Mouse (Mus musculus) stomach, embryonic 15.5 days (tissue): ENCODE results near the gene Arhgef33. TPM values are rescaled to one million over a fixed set of nuclear protein-coding genes. Genes with fewer than 3 reads are reported as not detected.
"Not testable (repeated sequence)": the region's sequence is repeated elsewhere in the genome, so short reads cannot be mapped to it uniquely, and the experiment has no call there.

Experiments
- ATAC-seq: fragments of 200-750 bp; cut with Nextera tagmentation; 2 replicates; pipeline ENCODE4 v1.8.0; 2017; ENCODE audit warnings: low read depth, moderate number of reproducible peaks, moderate TSS enrichment; ENCODE audit not compliant: insufficient read depth, low FRiP score
- H3K27ac ChIP-seq: fragments of 300-500 bp; sonication (generic); 2 replicates; pipeline ENCODE4 v1.5.1; 2015; ENCODE audit warnings: mild to moderate bottlenecking, inconsistent platforms
- H3K27me3 ChIP-seq: fragments of 300-500 bp; sonication (generic); replicated peaks from 2 replicates; pipeline ENCODE4 v1.6.1; 2015; ENCODE audit warnings: inconsistent platforms
- H3K36me3 ChIP-seq: fragments of 300-500 bp; sonication (generic); 2 replicates; pipeline ENCODE4 v1.6.1; 2015; ENCODE audit warnings: inconsistent platforms
- H3K4me1 ChIP-seq: fragments of 300-500 bp; sonication (generic); 2 replicates; pipeline ENCODE4 v1.6.1; 2015; ENCODE audit warnings: inconsistent platforms
- H3K4me2 ChIP-seq: fragments of 300-500 bp; sonication (generic); 2 replicates; pipeline ENCODE4 v1.6.1; 2015; ENCODE audit warnings: mild to moderate bottlenecking, inconsistent platforms
- H3K4me3 ChIP-seq: fragments of 300-500 bp; sonication (generic); replicated peaks from 2 replicates; pipeline ENCODE4 v1.5.1; 2015; ENCODE audit warnings: inconsistent platforms
- H3K9ac ChIP-seq: fragments of 300-500 bp; sonication (generic); 2 replicates; pipeline ENCODE4 v1.6.1; 2015; ENCODE audit warnings: inconsistent platforms
- H3K9me3 ChIP-seq: fragments of 300-500 bp; sonication (generic); 2 replicates; pipeline ENCODE4 v1.6.1; 2016; ENCODE audit warnings: inconsistent platforms
- WGBS: fragments of 180-500 bp; shearing (Covaris S2); methylation state at CpG from one replicate; pipeline ENCODE4 v1.1.7; 2015; 5-methylcytosine and 5-hydroxymethylcytosine counted together
- polyA plus RNA-seq: library from polyadenylated mRNA; unstranded; fragments of >200 nt; fragmentation: Nextera tagmentation; extraction: Ambion mirVana; gene quantifications from 2 replicates; pipeline ENCODE4 v1.2.1, GENCODE M21; 2015

Gene Arhgef33
- polyA plus RNA-seq, 1 experiment from 2014 or later, result 1.2 TPM

DNA sequence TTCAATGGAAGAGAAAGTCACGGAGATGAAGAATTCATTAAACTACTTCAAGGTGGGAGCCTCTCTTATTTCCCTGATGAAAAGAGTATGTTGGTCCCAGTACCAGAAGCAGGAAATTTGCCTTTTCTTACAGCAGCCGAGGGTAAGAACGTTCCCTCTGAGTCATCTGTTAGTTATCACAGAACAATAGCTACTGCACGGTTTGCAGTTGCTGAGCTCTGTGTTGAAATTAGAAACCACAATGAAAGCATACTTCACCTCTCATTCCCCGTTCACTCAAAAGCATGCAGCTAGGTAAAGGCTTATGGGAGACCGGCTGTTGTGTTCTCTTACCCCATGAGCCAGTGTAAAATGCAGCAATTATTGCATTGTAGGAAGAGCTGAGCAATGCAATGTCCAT, 40.0 kb downstream of the Arhgef33 start:
- Histone ChIP-seq H3K27ac (no peak overlapping the region), H3K9me3 (no peaks in the 10 kb centered on the region), H3K27me3 (no peaks in the 10 kb centered on the region), H3K4me3 (no peak overlapping the region), H3K4me1 (no peaks in the 10 kb centered on the region; the same call in 1 of the 2 replicates), H3K36me3 (no peaks in the 10 kb centered on the region), H3K9ac (no peak overlapping the region), H3K4me2 (no peak overlapping the region)
- ATAC-seq, result no peak
- WGBS, result 42% methylated on average over 6 of the region's 6 CpGs

- H3K4me1 ChIP-seq, result no peaks in the 10 kb centered on the region
- no peak overlapping the region for H3K9ac ChIP-seq
- no peaks in the 10 kb centered on the region for H3K27me3 ChIP-seq
- no peaks in the 10 kb centered on the region for H3K36me3 ChIP-seq
- H3K4me3 ChIP-seq, result no peak overlapping the region
- no peaks in the 10 kb centered on the region for H3K9me3 ChIP-seq
- 89% methylated on average over 8 of the region's 8 CpGs for WGBS
- H3K4me2 ChIP-seq, result no peak overlapping the region
- ATAC-seq, result no peak
- no peak overlapping the region for H3K27ac ChIP-seq
These were observed 53.0 kb downstream of the Arhgef33 start for GRCm38 (mm10) chr17:80360245-80360644.

- H3K4me3 ChIP-seq, result no peak overlapping the region
- H3K9me3 ChIP-seq, result no peaks in the 10 kb centered on the region
- ATAC-seq, result no peak
- 82% methylated on average over 5 of the region's 5 CpGs for WGBS
- no peak overlapping the region for H3K27ac ChIP-seq
- H3K9ac ChIP-seq, result no peak overlapping the region
- no peaks in the 10 kb centered on the region for H3K4me1 ChIP-seq
- no peaks in the 10 kb centered on the region for H3K36me3 ChIP-seq
- H3K4me2 ChIP-seq, result no peak overlapping the region
- no peaks in the 10 kb centered on the region for H3K27me3 ChIP-seq
These were observed 60.1 kb downstream of the Arhgef33 start for GRCm38 (mm10) chr17:80367276-80367675.

DNA sequence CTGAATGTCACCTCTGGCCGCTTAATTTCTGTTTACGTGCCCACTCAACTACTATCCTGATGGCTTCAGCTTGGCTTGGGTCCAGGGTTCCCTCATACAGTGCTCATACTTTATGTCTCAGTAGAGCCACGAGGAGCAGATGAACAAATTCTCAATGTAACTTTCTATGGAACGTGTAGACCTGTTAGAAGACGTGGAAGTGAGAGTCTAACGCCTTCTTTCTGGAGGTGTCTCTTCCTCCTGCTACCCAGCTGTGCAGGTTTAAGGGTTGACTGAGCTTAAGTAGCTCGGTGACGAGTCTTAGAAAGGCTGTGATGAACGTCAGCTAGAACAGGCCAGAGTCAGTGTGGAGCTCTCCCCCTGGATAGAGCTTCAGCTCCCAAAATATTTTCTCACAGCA, 61.4 kb downstream of the Arhgef33 start:
- Histone ChIP-seq H3K36me3 (no peaks in the 10 kb centered on the region), H3K9me3 (no peaks in the 10 kb centered on the region), H3K27me3 (no peaks in the 10 kb centered on the region), H3K27ac (no peak overlapping the region), H3K4me1 (peaks cover 7% of the 10 kb centered on the region), H3K4me3 (no peak overlapping the region), H3K4me2 (no peak overlapping the region), H3K9ac (no peak overlapping the region)
- ATAC-seq, result no peak
- 75% methylated on average over 9 of the region's 9 CpGs for WGBS

DNA sequence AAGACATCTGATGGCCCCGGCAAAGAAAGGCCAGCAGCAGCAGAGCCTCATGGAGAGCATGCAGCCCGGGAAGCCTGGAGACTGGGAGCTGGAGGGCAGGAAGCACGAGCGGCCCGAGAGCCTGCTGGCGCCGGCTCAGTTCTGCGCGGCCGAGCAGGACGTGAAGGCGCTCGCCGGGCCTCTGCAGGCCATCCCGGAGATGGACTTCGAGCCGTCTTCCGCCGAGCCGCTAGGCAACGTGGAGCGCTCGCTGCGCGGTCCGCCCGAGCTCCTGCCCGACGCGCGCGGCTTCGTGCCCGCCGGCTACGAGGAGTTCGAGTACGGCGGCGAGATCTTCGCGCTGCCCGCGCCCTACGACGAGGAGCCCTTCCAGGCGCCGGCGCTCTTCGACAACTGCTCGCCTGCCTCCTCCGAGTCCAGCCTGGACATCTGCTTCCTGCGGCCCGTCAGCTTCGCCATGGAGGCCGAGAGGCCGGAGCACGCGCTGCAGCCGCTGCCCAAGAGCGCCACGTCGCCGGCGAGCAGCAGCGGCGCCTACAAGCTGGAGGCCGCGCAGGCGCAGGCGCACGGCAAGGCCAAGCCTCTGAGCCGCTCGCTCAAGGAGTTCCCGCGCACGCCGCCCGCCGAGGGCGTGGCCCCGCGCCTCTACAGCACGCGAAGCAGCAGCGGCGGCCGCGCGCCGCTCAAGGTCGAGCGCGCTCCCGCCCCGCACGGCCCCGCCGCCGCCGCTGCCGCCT, 66.0 kb downstream of the Arhgef33 start, which contains the start of gene Gm10190:
TSS of gene Gm10190 (minus strand) at position 553 of the 737 bp plus-strand sequence.
- Histone ChIP-seq H3K9me3 (no peaks in the 10 kb centered on the region), H3K9ac (peak within 1 kb of the TSS; percentile 53), H3K4me3 (peak within 1 kb of the TSS; percentile 51), H3K27ac (peak within 1 kb of the TSS; percentile 70), H3K4me2 (peak within 1 kb of the TSS; percentile 87), H3K27me3 (no peaks in the 10 kb centered on the region), H3K36me3 (no peaks in the 10 kb centered on the region), H3K4me1 (peaks cover 12% of the 10 kb centered on the region)
- WGBS, result 3% methylated on average over 102 of the region's 102 CpGs
- ATAC-seq, result peak; percentile 98

GRCm38 (mm10) chr17:80373726-80374096, 66.5 kb downstream of the Arhgef33 start:
- peak; percentile 50 for ATAC-seq
- 22% methylated on average over 29 of the region's 29 CpGs for WGBS

GRCm38 (mm10) chr17:80378386-80378785, 71.2 kb downstream of the Arhgef33 start:
- H3K4me2 ChIP-seq, H3K27me3 ChIP-seq, H3K9ac ChIP-seq, H3K4me3 ChIP-seq, H3K4me1 ChIP-seq, H3K9me3 ChIP-seq, H3K27ac ChIP-seq, ATAC-seq, H3K36me3 ChIP-seq: not testable (repeated sequence)

More at GRCm38 (mm10) chr17:80373726-80374096, 66.5 kb downstream of the Arhgef33 start:
- Histone ChIP-seq H3K36me3 (no peaks in the 10 kb centered on the region), H3K27me3 (no peaks in the 10 kb centered on the region), H3K4me2 (peak overlapping the region; percentile 87), H3K4me1 (peaks cover 12% of the 10 kb centered on the region), H3K4me3 (peak overlapping the region; percentile 51), H3K9ac (0 out of 2 replicates have a peak overlapping the region, but pooled peaks have one; percentile 9), H3K27ac (peak overlapping the region; percentile 35; the same call in 1 of the 2 replicates), H3K9me3 (no peaks in the 10 kb centered on the region)

GRCm38 (mm10) chr17:80385671-80386070, 78.5 kb downstream of the Arhgef33 start:
- H3K27ac ChIP-seq, result no peak overlapping the region
- H3K9me3 ChIP-seq, result no peaks in the 10 kb centered on the region
- no peak for ATAC-seq
- H3K4me2 ChIP-seq, result no peak overlapping the region
- 55% methylated on average over 1 of the region's 1 CpGs for WGBS
- no peaks in the 10 kb centered on the region for H3K36me3 ChIP-seq
- no peaks in the 10 kb centered on the region for H3K27me3 ChIP-seq
- H3K9ac ChIP-seq, result no peak overlapping the region
- H3K4me3 ChIP-seq, result no peak overlapping the region
- H3K4me1 ChIP-seq, result no peaks in the 10 kb centered on the region

DNA sequence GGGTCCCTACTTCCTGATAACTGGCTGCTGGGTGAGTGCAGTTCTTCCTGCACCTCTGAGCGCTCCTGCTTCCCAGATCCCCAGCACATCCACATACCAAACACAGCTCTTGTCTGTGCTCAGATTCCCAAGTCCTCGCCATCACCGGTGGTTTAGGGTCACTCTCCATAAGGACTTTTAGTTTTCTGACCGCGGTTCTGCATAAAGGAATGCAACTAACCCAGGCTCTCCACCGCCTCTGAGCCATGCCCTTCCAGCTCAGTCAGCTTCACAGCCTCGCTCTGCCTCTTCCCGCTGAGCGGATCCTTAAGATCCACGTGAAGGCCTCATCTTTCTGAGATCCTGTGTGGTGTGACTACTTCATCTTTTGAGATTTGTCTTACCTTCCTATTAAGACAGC, 82.8 kb downstream of the Arhgef33 start:
- WGBS, result 64% methylated on average over 10 of the region's 10 CpGs
- Histone ChIP-seq H3K36me3 (no peaks in the 10 kb centered on the region), H3K4me2 (no peak overlapping the region), H3K9ac (no peak overlapping the region), H3K9me3 (no peaks in the 10 kb centered on the region), H3K4me3 (no peak overlapping the region), H3K4me1 (no peaks in the 10 kb centered on the region), H3K27me3 (no peaks in the 10 kb centered on the region), H3K27ac (no peak overlapping the region)
- ATAC-seq, result no peak

DNA sequence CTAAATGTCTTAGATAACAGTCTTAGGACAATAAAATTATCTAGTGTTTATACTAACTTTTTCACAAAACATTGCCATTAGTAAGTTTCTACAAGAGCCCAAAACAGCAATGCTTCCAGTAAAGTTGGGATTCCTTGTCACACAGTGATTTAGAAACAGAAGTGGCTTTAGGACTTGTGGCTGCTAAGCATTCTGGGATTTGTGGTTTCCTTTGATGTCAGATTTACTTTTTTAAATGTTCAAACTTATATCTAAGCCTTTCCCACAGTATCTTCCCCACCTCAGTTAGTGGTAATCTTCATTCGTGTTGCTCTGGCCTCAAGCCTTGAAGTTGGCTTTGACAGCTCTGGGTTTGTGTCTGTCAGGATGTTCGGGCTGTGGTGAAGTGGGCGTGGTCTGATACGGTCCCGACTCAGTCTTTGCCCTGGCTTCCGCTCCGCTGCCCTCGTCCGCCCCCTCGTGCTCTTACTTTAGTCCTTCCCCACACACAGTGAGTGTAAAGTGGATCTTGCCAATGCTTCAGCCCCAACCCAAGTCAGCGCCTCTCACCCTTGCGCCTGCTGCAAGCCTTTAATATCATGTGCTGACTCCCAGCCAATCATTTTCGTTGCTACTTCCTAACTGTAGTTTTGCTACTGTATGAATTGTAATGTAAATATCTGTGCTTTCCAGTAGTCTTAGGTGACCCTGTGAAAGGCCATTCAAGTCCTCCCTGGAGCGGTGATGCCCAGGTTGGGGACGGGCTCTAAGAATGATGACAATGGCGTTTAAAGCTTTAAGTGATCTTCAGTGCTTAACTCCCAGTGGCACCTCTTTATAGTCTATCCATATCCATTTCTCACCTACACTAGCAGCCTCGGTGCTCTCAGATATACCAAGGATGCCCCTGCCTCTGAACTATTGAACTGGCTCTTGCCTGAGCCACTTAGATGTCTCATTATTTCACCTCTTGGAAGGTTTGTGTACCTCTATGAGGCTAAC, 84.5 kb downstream of the Arhgef33 start:
- Histone ChIP-seq H3K9ac (no peak overlapping the region), H3K4me2 (peak overlapping the region; percentile 63), H3K4me1 (no peaks in the 10 kb centered on the region), H3K27me3 (no peaks in the 10 kb centered on the region), H3K4me3 (peak overlapping the region; percentile 38), H3K27ac (no peak overlapping the region), H3K9me3 (no peaks in the 10 kb centered on the region), H3K36me3 (no peaks in the 10 kb centered on the region)
- WGBS, result 9% methylated on average over 17 of the region's 17 CpGs
- peak; percentile 77; the same call in 1 of the 2 replicates for ATAC-seq

- H3K36me3 ChIP-seq, result peaks cover 10% of the 10 kb centered on the region
- H3K9ac ChIP-seq, result no peak overlapping the region
- 94% methylated on average over 7 of the region's 7 CpGs for WGBS
- ATAC-seq, result no peak
- no peak overlapping the region for H3K4me3 ChIP-seq
- no peaks in the 10 kb centered on the region for H3K4me1 ChIP-seq
- H3K27me3 ChIP-seq, result no peaks in the 10 kb centered on the region
- no peak overlapping the region for H3K27ac ChIP-seq
- no peaks in the 10 kb centered on the region for H3K9me3 ChIP-seq
- no peak overlapping the region for H3K4me2 ChIP-seq
These were observed 91.0 kb downstream of the Arhgef33 start for GRCm38 (mm10) chr17:80398243-80398642.

DNA sequence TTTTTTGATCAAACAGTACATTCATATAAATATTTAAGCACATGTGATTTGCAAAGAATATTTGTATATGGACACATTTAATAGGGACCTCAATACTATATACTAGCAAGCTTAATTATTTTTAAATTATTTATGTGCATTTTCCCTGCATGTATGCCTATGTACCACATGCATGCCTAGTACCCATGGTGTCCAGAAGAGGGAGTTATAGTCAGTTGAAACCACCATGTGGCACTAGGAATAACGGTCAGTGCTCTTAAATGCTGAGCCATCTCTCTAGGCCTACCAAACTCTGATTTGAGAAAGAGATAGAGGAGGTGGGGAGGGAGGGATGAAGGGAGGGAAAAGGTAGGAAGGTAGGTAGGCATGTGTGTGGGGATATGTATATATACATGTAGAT, 104.0 kb downstream of the Arhgef33 start:
- no peak overlapping the region for H3K9ac ChIP-seq
- H3K27ac ChIP-seq, result no peak overlapping the region
- peaks cover 23% of the 10 kb centered on the region for H3K36me3 ChIP-seq
- WGBS, result 52% methylated on average over 1 of the region's 1 CpGs
- no peak overlapping the region for H3K4me3 ChIP-seq
- H3K27me3 ChIP-seq, result no peaks in the 10 kb centered on the region
- H3K9me3 ChIP-seq, result no peaks in the 10 kb centered on the region
- ATAC-seq, result no peak
- H3K4me1 ChIP-seq, result no peaks in the 10 kb centered on the region
- H3K4me2 ChIP-seq, result no peak overlapping the region
